Mouse (Mus musculus): ENCODE data around the gene Cers2. TPM values are rescaled to one million over a fixed set of nuclear protein-coding genes. Genes with fewer than 3 reads are reported as not detected.

The Cers2 gene
- total and polyA plus RNA-seq, 3 experiments, result 70.6 to 105 (median 89.8) TPM

DNA sequence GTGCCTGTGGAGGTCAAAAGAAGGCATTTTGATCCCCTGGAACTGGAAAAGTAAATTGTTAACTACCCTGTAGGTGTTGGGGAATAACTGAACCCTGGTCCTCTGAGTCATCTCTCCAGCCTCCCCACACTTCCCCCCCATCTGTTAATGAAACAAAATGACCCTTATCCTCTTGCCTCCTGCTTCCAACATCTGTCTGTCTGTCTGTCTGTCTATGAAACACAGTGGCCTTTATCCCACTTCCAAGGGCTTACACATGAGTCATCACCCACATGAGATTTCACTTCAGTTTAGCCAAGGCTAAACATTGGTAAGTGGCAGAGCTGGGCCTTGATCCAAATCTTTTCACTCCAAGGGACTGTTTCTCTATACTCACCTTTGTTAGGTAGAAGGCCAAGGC, 46.7 kb upstream of the Cers2 start:
- peaks cover 0 to 4% of the 10 kb centered on the region in 2 experiments; a peak in 1 of 4 replicates for H3K4me1 ChIP-seq (ENCODE audit: control insufficient read depth in 1 of 2, insufficient read depth in 2 of 2)
- dilution Hi-C loops (cut with MboI; ENCODE audit: extremely low pct_ligation_motif_present, extremely low pct_unique_long_range_greater_than_20kb, low sequenced_read_pairs) (no loop called here), in situ Hi-C loops (cut with MboI; ENCODE audit: low pct_ligation_motif_present, low pct_unique_long_range_greater_than_20kb, low sequenced_read_pairs) (loop anchor here (5.0 kb wide), 1 partner anchor 136 kb away; the partner anchor contains the start of genes Lysmd1 and Scnm1)
- no peak overlapping the region for H3K9ac ChIP-seq (ENCODE audit: insufficient read depth, low read depth)
- no peak overlapping the region for H3K4me2 ChIP-seq (ENCODE audit: insufficient read depth, low read depth, poor library complexity, severe bottlenecking)
- no peak overlapping the region for H3K4me3 ChIP-seq (replicated peaks in 1 of 3; ENCODE audit: low read depth in 2 of 3, low read length in 2 of 3, poor library complexity in 1 of 3)
- H3K9me3 ChIP-seq (replicated peaks; ENCODE audit: low read length), result peaks cover 2% of the 10 kb centered on the region
- no peak overlapping the region for H3K27ac ChIP-seq (ENCODE audit: insufficient read depth, low read depth)
- H3K36me3 ChIP-seq (replicated peaks in 1 of 2; ENCODE audit: control insufficient read depth in 1 of 2, insufficient read depth in 1 of 2, low read length in 1 of 2), result peaks cover 8 to 58% of the 10 kb centered on the region in 2 experiments
- no peak for DNase-seq (ENCODE audit: extremely low read depth)
- TF ChIP-seq KAT2A (IDR thresholded peaks at IDR 0.05; ENCODE audit: insufficient replicate concordance, low read length), result no peak
- TF ChIP-seq JUN (IDR thresholded peaks at IDR 0.05; ENCODE audit: insufficient read depth, low read depth, low read length), result no peak
- TF ChIP-seq NELFE (IDR thresholded peaks at IDR 0.05; ENCODE audit: low read depth, low read length), result no peak
- TF ChIP-seq MEF2A (IDR thresholded peaks at IDR 0.05; ENCODE audit: borderline replicate concordance, low read depth, low read length), result no peak
- no peak for TF ChIP-seq ZMIZ1 (IDR thresholded peaks at IDR 0.05; ENCODE audit: low read depth, low read length)
- no peak for TF ChIP-seq MAFK (IDR thresholded peaks at IDR 0.05; ENCODE audit: insufficient replicate concordance, low read length)
- no peak for TF ChIP-seq NRF1 (IDR thresholded peaks at IDR 0.05; ENCODE audit: low read depth, low read length)
- TF ChIP-seq ZKSCAN1 (IDR thresholded peaks at IDR 0.05; ENCODE audit: borderline replicate concordance, low read depth, low read length), result no peak
- TF ChIP-seq CTCF (conservative IDR thresholded peaks at IDR 0.05 in 1 of 2, IDR thresholded peaks at IDR 0.05 in 1 of 2; ENCODE audit: low read depth in 2 of 2, low read length in 2 of 2), result no peak
- no peak for TF ChIP-seq BHLHE40 (IDR thresholded peaks at IDR 0.05; ENCODE audit: low read depth, low read length)
- no peak for TF ChIP-seq TCF12 (IDR thresholded peaks at IDR 0.05; ENCODE audit: low read depth, low read length)
- TF ChIP-seq MXI1 (IDR thresholded peaks at IDR 0.05; ENCODE audit: low read depth, low read length), result no peak
- no peak for TF ChIP-seq RCOR1 (conservative IDR thresholded peaks at IDR 0.05; ENCODE audit: low read depth, low read length)
- no peak for TF ChIP-seq TBP (conservative IDR thresholded peaks at IDR 0.05; ENCODE audit: low read depth, low read length)
- no peak for TF ChIP-seq USF1 (IDR thresholded peaks at IDR 0.05; ENCODE audit: low read depth, low read length)
- TF ChIP-seq EP300 (IDR thresholded peaks at IDR 0.05; ENCODE audit: low read length), result no peak
- TF ChIP-seq SMC3 (IDR thresholded peaks at IDR 0.05; ENCODE audit: low read depth, low read length), result no peak
- TF ChIP-seq ELF1 (IDR thresholded peaks at IDR 0.05; ENCODE audit: low read depth, low read length), result no peak
- no peak for TF ChIP-seq SIN3A (IDR thresholded peaks at IDR 0.05; ENCODE audit: low read length)
- TF ChIP-seq E2F4 (IDR thresholded peaks at IDR 0.05; ENCODE audit: insufficient replicate concordance, low read depth, low read length), result no peak
- H3K79me2 ChIP-seq (replicated peaks; ENCODE audit: control insufficient read depth, extremely low read depth, insufficient read depth, poor library complexity, severe bottlenecking), result no peaks in the 10 kb centered on the region
- no peaks in the 10 kb centered on the region for H3K27me3 ChIP-seq (replicated peaks)

DNA sequence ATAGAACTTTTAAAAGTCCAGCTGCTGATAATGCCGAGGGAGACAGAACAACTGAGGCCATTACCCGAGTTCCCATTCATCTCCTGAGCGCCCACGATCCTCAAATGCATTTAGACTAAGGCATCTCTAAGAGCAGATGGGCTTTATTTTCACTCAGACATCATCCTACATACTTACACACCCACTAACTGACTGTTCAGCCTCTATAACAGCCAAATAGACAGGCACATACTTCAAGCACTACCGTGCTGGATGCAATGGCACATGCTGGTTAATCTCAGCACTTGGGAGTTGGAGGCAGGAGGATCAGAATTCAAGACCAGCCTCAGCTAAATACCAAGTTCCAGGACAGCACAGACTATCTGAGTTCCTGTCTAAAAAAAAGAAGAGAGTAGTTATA, 44.8 kb upstream of the Cers2 start:
- Histone ChIP-seq H3K27me3 (replicated peaks) (no peaks in the 10 kb centered on the region), H3K36me3 (replicated peaks in 1 of 2; ENCODE audit: control insufficient read depth in 1 of 2, insufficient read depth in 1 of 2, low read length in 1 of 2) (peaks cover 8 to 53% of the 10 kb centered on the region in 2 experiments), H3K9ac (ENCODE audit: insufficient read depth, low read depth) (no peak overlapping the region), H3K27ac (ENCODE audit: insufficient read depth, low read depth) (no peak overlapping the region), H3K79me2 (replicated peaks; ENCODE audit: control insufficient read depth, extremely low read depth, insufficient read depth, poor library complexity, severe bottlenecking) (no peaks in the 10 kb centered on the region), H3K4me3 (replicated peaks in 1 of 3; ENCODE audit: low read depth in 2 of 3, low read length in 2 of 3, poor library complexity in 1 of 3) (no peak overlapping the region), H3K9me3 (replicated peaks; ENCODE audit: low read length) (peaks cover 2% of the 10 kb centered on the region), H3K4me1 (ENCODE audit: control insufficient read depth in 1 of 2, insufficient read depth in 2 of 2) (no peaks in the 10 kb centered on the region; a peak in 1 of 4 replicates), H3K4me2 (ENCODE audit: insufficient read depth, low read depth, poor library complexity, severe bottlenecking) (no peak overlapping the region)
- dilution Hi-C loops (cut with MboI; ENCODE audit: extremely low pct_ligation_motif_present, extremely low pct_unique_long_range_greater_than_20kb, low sequenced_read_pairs) (no loop called here), in situ Hi-C loops (cut with MboI; ENCODE audit: low pct_ligation_motif_present, low pct_unique_long_range_greater_than_20kb, low sequenced_read_pairs) (loop anchor here (5.0 kb wide), 1 partner anchor 137 kb away; the partner anchor contains the start of genes Lysmd1 and Scnm1)
- TF ChIP-seq ZMIZ1 (IDR thresholded peaks at IDR 0.05; ENCODE audit: low read depth, low read length), result no peak
- no peak for TF ChIP-seq NELFE (IDR thresholded peaks at IDR 0.05; ENCODE audit: low read depth, low read length)
- no peak for TF ChIP-seq TBP (conservative IDR thresholded peaks at IDR 0.05; ENCODE audit: low read depth, low read length)
- TF ChIP-seq MXI1 (IDR thresholded peaks at IDR 0.05; ENCODE audit: low read depth, low read length), result no peak
- no peak for TF ChIP-seq USF2 (conservative IDR thresholded peaks at IDR 0.05; ENCODE audit: low read depth, low read length)
- no peak for TF ChIP-seq ZKSCAN1 (IDR thresholded peaks at IDR 0.05; ENCODE audit: borderline replicate concordance, low read depth, low read length)
- no peak for TF ChIP-seq MAX (IDR thresholded peaks at IDR 0.05; ENCODE audit: low read length)
- no peak for TF ChIP-seq MAZ (IDR thresholded peaks at IDR 0.05; ENCODE audit: low read depth, low read length)
- TF ChIP-seq HCFC1 (IDR thresholded peaks at IDR 0.05; ENCODE audit: low read depth, low read length), result no peak
- no peak for TF ChIP-seq GABPA (IDR thresholded peaks at IDR 0.05; ENCODE audit: insufficient replicate concordance, low read depth, low read length)
- no peak for TF ChIP-seq POLR2A (IDR thresholded peaks at IDR 0.05; ENCODE audit: low read depth, low read length)
- TF ChIP-seq SMC3 (IDR thresholded peaks at IDR 0.05; ENCODE audit: low read depth, low read length), result no peak
- TF ChIP-seq SIN3A (IDR thresholded peaks at IDR 0.05; ENCODE audit: low read length), result no peak
- TF ChIP-seq MEF2A (IDR thresholded peaks at IDR 0.05; ENCODE audit: borderline replicate concordance, low read depth, low read length), result no peak
- TF ChIP-seq ELF1 (IDR thresholded peaks at IDR 0.05; ENCODE audit: low read depth, low read length), result no peak
- TF ChIP-seq TCF12 (IDR thresholded peaks at IDR 0.05; ENCODE audit: low read depth, low read length), result no peak
- TF ChIP-seq JUND (conservative IDR thresholded peaks at IDR 0.05; ENCODE audit: low read depth, low read length), result no peak
- TF ChIP-seq ZNF384 (IDR thresholded peaks at IDR 0.05; ENCODE audit: low read depth, low read length), result no peak
- no peak for DNase-seq (ENCODE audit: extremely low read depth)
